Mouse (Mus musculus) frontal cortex, postnatal 25 days (tissue): Measurements from ENCODE around the gene Nsmce4a.

ENCODE experiments used
- DNase-seq, 2 experiments: peaks; one replicate each; pipeline ENCODE4 v3.0.0; 2022; ENCODE audit warnings: low spot score in 2 of 2

The Nsmce4a gene

DNA sequence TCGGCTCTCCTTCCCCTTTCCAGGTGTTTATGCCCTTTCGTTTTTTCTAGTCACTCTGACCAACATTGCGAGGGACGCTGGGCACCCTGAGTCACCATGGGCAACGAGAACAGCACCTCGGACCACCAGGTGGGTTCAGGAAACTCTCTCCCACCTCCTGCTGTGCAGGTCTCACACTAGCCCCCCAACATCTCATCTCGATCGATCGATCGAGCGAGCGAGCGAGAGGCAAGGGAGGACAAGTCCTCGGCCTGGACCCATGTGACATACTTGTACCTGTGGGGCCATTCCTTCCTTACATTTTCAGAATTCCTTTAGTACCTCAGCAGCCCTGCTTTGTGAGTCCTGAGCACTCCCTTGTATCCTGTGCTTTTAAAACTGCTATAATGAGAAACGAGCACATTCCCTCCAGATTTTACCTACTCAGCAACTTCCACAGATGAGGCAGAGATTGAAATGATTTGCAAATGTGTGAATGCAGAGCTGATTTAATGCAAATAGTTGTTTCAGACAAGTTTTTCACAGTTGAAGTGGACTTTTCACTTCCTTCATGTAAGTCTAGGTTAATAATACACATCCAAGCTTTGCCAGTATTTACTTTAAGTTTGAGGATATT lies 4.6 kb upstream of the Nsmce4a start, which contains the start of gene Tacc2:
Gene Tacc2, plus strand, starts transcription at position 51 of the 616 bp plus-strand sequence.
- no peak for DNase-seq

GRCm38 (mm10) chr7:130576981-130577380 lies 4.1 kb upstream of the Nsmce4a start:
- DNase-seq: no peak

GRCm38 (mm10) chr7:130574211-130574991 lies 1.5 kb upstream of the Nsmce4a start:
- DNase-seq: no peak

GRCm38 (mm10) chr7:130573746-130574145 lies 828 bp upstream of the Nsmce4a start:
- no peak for DNase-seq

GRCm38 (mm10) chr7:130570472-130570871 lies 2.4 kb downstream of the Nsmce4a start:
- no peak for DNase-seq

- no peak for DNase-seq
Measured at GRCm38 (mm10) chr7:130568783-130569436, 4.0 kb downstream of the Nsmce4a start.

DNA sequence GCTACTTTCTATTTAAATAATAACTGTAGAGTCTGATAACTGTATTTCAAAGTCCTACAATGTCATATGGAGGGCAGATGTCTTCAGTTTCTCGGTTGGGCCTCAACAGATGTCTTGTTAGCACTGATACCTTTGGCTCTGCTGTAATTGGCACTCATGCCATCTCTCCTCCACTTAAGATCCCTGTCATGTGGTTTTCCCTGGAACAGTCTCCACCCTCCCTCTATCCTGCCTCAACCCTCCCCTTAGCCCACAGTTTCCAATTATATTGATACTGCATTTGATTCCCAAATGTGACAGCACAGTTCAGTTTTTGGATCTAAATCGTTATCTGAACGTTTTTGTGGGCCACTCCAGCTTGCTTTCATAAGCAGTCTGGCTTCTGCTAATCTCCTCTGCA lies 8.3 kb downstream of the Nsmce4a start:
- no peak for DNase-seq

GRCm38 (mm10) chr7:130563880-130564279 lies 9.0 kb downstream of the Nsmce4a start:
- DNase-seq: no peak

DNA sequence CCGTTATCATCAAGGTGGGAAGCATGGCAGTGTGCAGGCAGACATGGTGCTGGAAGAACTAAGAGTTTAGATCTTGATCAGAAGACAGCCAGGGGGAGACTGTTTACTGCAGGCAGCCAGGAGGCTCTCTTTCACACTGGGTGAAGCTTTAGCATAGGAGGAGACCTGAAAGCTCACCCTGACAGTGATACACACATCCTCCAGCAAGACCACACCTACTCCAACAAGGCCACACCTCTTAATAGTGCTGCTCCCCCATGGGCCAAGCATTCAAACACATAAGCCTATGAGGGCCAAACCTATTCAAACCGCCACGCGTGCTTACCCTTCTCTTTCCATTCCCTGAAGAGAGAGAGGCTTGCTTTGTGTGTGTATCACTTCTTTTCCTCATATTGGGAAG lies 9.6 kb downstream of the Nsmce4a start:
- DNase-seq: no peak

DNA sequence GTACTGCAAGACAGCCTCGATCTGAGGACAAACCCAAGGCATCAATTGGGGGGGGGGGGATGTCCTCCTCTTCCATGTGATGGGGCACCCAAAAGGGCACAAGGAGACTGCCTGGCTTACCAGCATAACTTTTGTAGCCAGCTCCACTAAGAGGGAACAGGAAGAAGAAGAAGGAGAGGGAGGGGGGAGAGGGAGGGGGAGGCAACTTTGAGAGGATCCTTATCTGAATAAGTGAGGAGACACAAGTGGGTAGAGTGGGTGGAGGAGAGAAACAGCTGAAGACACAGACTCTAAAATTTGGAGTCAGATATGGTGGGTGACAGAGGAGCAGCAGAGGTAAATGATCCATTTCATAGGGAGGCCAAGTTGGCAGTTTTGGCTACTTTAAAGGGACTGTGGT lies 12.0 kb downstream of the Nsmce4a start:
- DNase-seq: no peak

DNA sequence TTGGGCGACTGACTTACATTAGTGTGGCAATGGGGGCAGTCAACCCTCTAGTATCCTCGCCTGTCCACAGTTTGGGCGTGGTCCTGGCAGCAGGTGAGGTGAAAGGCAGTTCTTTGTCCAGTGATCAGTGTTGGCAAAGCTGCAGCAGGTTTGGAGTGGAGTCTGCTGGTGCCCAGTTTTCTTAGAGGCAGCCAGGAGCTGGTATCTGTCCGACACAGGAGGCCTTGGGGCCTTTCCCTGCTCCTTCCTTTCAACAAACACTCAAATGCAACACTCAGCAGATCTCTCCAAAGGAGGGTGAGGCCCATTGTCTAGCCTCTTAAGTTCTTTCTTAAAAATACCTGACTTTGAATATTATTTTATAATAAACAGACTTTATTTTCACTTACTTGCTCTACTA lies 14.3 kb downstream of the Nsmce4a start:
- DNase-seq: no peak

DNA sequence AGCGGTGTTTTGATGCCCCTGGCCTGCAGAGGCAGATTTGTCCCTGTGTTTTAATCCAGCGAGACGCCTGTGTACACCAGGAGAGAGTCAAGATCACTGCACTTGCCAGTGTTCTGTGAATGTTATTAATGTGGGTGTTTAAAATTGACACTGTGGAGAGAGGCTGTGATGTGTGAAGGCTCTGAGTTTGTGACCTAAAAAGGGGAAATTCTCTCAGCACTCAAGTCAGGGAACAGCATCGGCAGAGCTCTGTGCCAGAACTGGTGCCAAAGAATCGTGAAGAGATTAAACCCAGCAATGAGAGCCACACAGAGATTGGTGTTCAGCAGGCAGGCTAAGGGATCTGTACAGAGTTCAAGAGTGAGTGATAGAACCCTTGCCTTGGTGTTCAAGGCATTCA lies 17.3 kb downstream of the Nsmce4a start:
- no peak for DNase-seq

DNA sequence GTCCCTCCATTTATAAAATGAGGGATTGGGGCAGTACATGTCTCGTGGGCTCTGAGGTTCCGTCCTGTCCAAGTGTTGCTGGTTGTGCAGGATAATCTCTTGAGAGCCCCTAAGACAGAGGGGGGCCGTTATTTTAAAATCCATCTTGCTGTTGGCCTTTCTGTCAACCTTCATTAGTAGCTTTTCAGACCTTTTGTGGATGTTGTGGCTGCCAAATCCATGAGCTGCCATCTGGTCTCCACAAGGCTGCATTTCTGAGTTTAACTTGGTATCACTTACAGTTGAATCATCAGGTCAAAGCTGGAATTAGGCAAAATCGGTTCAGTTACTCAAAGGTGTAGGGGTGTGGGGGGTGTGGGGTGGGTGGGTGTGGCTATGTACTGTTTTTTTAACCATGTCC lies 19.6 kb downstream of the Nsmce4a start:
- no peak for DNase-seq

GRCm38 (mm10) chr7:130552780-130553179 lies 20.1 kb downstream of the Nsmce4a start:
- DNase-seq: no peak

- no peak for DNase-seq
Measured at GRCm38 (mm10) chr7:130547635-130548175, 25.2 kb downstream of the Nsmce4a start.

DNA sequence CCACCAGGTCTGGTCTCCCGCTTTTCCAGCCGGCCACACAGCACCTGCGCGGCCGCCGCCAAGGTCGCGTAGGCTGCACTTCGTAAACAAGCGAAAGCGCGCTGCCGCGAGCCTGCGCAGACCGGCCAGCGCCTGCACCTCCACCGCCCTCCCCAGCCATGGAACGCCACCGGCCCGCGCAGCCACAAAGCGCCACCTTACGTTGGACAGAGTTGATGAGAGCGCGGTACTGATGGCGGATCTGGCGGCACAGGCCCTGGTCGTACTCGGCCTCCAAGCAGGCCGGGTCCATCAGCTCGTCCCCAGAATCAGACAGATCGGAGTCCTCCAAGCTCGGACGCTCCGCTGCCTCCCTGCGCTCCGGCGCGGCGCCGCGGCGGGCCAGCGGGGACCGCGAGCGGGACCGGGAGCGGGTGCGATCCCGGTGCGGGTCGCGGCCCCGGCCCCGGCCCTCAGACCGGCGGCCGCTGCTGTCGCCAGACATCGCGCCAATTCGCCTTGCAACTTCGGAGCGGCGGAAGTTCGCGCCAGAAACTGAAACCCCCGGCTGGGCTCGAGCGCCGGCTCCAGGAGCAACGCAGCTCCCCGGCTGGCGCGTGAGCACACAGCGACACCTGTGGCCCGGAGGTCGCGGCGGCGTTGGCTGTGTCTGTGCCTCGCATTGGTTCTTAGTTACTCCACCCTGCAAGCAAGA lies 26.0 kb downstream of the Nsmce4a start:
- peak; percentile 76 to 85 for DNase-seq

GRCm38 (mm10) chr7:130546421-130546790 lies 26.5 kb downstream of the Nsmce4a start:
- DNase-seq: no peak

DNA sequence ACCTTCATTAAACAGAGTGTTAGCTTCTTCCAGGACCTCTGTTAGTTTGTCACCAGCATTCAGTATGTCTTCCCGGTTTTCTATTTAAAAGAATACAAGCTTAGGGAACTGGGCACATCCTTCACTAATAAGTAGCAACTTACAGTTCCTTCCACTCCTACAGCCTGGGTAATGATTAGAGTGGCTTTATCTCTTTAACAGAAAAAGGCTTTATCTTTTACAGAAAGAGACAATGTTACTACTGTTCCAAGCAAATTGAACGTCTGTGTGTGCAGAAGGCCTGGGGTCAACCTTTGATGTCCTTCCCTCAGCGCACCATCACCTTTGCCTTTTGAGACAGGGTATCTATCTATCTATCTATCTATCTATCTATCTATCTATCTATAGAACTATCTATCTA lies 27.0 kb downstream of the Nsmce4a start:
- DNase-seq: no peak

- no peak for DNase-seq
Measured at GRCm38 (mm10) chr7:130545401-130545800, 27.5 kb downstream of the Nsmce4a start.

- no peak for DNase-seq
Measured at GRCm38 (mm10) chr7:130543181-130543580, 29.7 kb downstream of the Nsmce4a start.

DNA sequence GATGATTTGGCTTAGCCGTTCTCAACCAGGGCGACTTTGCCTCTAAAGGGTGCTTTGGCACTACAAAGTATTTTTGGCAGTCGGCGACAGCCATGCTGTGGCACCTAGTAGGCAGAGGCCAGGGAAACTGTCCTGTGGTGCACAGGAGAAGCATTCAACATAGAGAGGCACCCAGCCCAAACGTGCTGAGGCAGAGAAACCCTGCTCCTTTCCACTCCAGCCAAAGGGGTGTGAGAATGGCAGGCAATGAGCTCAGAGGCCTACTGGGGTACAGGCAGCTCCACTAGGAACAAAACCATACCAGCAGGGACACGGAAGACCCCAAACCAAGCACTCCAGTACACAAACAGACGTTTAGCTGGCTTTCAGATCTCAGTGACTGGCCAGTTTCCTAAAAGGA lies 32.7 kb downstream of the Nsmce4a start:
- no peak for DNase-seq

GRCm38 (mm10) chr7:130537068-130537467 lies 35.9 kb downstream of the Nsmce4a start:
- no peak for DNase-seq
